Mouse (Mus musculus) forebrain, postnatal 0 days (tissue): ENCODE data around the gene Hyal3. TPM values are rescaled to one million over a fixed set of nuclear protein-coding genes. Genes with fewer than 3 reads are reported as not detected.

Experiments used
- ATAC-seq: fragments of 200-750 bp; cut with Nextera tagmentation; 2 replicates; pipeline ENCODE4 v1.8.0; 2017; ENCODE audit warnings: mild to moderate bottlenecking, moderate library complexity
- DNase-seq: peaks from one replicate; pipeline ENCODE4 v3.0.0-alpha.2; 2015
- H3K27ac ChIP-seq: fragments of 300-500 bp; sonication (generic); 2 replicates; pipeline ENCODE4 v1.5.1; 2014; ENCODE audit warnings: low read depth, mild to moderate bottlenecking, antibody characterized with exemption, low read length, moderate library complexity, mixed read lengths
- H3K27me3 ChIP-seq: fragments of 300-500 bp; sonication (generic); 2 replicates; pipeline ENCODE4 v1.6.1; 2014; ENCODE audit warnings: mild to moderate bottlenecking, low read length, mixed read lengths; ENCODE audit not compliant: insufficient read depth
- H3K36me3 ChIP-seq: fragments of 300-500 bp; sonication (generic); 2 replicates; pipeline ENCODE4 v1.6.1; 2014; ENCODE audit warnings: mild to moderate bottlenecking, moderate library complexity; ENCODE audit not compliant: insufficient read depth
- H3K4me1 ChIP-seq: fragments of 300-500 bp; sonication (generic); 2 replicates; pipeline ENCODE4 v1.6.1; 2014; ENCODE audit warnings: antibody characterized with exemption; ENCODE audit not compliant: insufficient read depth
- H3K4me2 ChIP-seq: fragments of 300-500 bp; sonication (generic); 2 replicates; pipeline ENCODE4 v1.6.1; 2014; ENCODE audit warnings: low read depth, mild to moderate bottlenecking, moderate library complexity
- H3K4me3 ChIP-seq: fragments of 300-500 bp; sonication (generic); 2 replicates; pipeline ENCODE4 v1.5.1; 2014; ENCODE audit warnings: low read depth, low read length, mixed read lengths
- H3K9ac ChIP-seq: fragments of 300-500 bp; sonication (generic); 2 replicates; pipeline ENCODE4 v1.6.1; 2014; ENCODE audit warnings: mild to moderate bottlenecking
- H3K9me3 ChIP-seq: fragments of 300-500 bp; sonication (generic); 2 replicates; pipeline ENCODE4 v1.6.1; 2016; ENCODE audit warnings: low read length
- CTCF ChIP-seq: sonication (generic); IDR thresholded peaks from 2 replicates; pipeline ENCODE4 v1.5.1; 2016; ENCODE audit warnings: antibody characterized with exemption, control low read depth, low read depth
- WGBS: fragments of 180-500 bp; shearing (Covaris S2); extraction: QIAGEN DNeasy Blood & Tissue Kit; methylation state at CpG from one replicate; pipeline ENCODE4 v1.1.7; 2014; 5-methylcytosine and 5-hydroxymethylcytosine counted together
- polyA plus RNA-seq: library from polyadenylated mRNA; unstranded; fragments of >200 nt; fragmentation: Nextera tagmentation; extraction: Ambion mirVana; gene quantifications from 2 replicates; pipeline ENCODE4 v1.2.1, GENCODE M21; 2015
- total RNA-seq: library from RNA; depleted of rRNA; stranded (reverse); fragments of >200 nt; gene quantifications from 2 replicates; pipeline ENCODE4 v1.2.3, GENCODE M21; 2014; rRNA removed

Gene Hyal3
- total and polyA plus RNA-seq, 2 experiments from 2014 or later, result 1.00 to 1.5 TPM

DNA sequence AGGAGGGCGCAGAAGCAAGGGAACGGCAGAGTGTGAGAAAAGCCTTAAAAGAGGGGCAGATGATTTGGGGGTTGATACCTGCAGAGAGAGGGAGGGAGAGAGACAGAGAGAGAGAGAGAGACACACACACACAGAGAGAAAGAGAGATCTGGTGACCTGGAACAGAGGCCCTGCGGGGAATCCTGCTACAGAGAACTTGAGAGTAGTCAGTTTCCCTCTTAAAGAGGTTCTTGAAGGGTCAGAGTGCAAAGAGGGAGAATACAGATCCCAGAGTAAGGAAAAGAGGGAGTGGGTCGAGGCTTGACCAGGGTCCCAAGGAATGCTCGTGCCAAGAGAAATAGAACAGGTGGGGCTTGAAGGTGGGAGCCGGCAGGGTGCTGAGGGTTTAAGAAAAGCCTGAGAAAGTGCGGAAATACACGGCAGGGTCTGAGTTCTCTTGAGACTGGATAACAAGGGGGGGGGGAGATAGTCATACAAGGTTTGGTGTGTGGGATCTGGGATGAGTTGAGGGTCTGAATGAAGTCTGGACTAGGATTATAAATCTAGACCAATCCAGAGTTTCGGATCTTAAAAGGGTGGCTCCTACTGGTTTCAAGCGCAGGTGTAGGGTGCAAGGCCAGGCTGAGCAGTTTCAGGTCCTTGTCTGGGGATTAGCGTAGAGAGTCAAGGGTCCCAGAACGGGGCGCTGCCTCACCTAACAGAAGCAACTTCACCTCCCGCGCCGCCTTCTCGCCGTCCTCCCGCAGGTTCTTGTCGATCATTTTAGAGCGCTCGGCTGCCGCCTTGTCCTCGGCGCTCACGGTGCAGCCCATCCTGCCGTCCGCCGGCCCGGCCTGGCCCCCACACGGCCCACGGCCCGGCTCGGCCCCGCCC is 54.0 kb downstream of the Hyal3 start:
- Histone ChIP-seq H3K4me2 (peak overlapping the region; percentile 98), H3K4me1 (peaks cover 45% of the 10 kb centered on the region), H3K36me3 (no peaks in the 10 kb centered on the region), H3K27ac (peak overlapping the region; percentile 90), H3K9me3 (no peaks in the 10 kb centered on the region), H3K9ac (peak overlapping the region; percentile 61), H3K4me3 (peak overlapping the region; percentile 85), H3K27me3 (no peaks in the 10 kb centered on the region)
- WGBS, result 1% methylated on average over 35 of the region's 35 CpGs
- TF ChIP-seq CTCF, result no peak; the same call in 1 of the 2 replicates
- DNase-seq, result no peak
- no peak for ATAC-seq

- Histone ChIP-seq H3K36me3 (no peaks in the 10 kb centered on the region), H3K27me3 (no peaks in the 10 kb centered on the region), H3K9ac (peak within 1 kb of the TSS; percentile 61), H3K4me1 (peaks cover 38% of the 10 kb centered on the region), H3K4me2 (peak within 1 kb of the TSS; percentile 98), H3K4me3 (peak within 1 kb of the TSS; percentile 85), H3K27ac (peak within 1 kb of the TSS; percentile 90), H3K9me3 (no peaks in the 10 kb centered on the region)
- no peak; the same call in 1 of the 2 replicates for TF ChIP-seq CTCF
- ATAC-seq (peak; percentile 90), DNase-seq (peak; percentile 92)
- WGBS, result 6% methylated on average over 37 of the region's 38 CpGs
These were observed 54.8 kb downstream of the Hyal3 start, which contains the start of gene Gnai2 for GRCm38 (mm10) chr9:107635279-107636028. Gene Gnai2, minus strand, starts transcription at chr9:107635367.

Other genes starting within 250 kb of the Hyal3 start
- 14.1 and 14.2 TPM in 2 replicates for gene Hemk1, start 242.5 kb upstream of the Hyal3 start, total RNA-seq
- 12.9 and 13.4 TPM in 2 replicates for gene Hemk1, start 242.5 kb upstream of the Hyal3 start, polyA plus RNA-seq
- gene 6430571L13Rik, start 240.2 kb upstream of the Hyal3 start, total RNA-seq, result 5.2 and 7.2 TPM in 2 replicates
- gene 6430571L13Rik, start 240.2 kb upstream of the Hyal3 start, polyA plus RNA-seq, result 3.7 and 6.0 TPM in 2 replicates
- gene Cacna2d2, start 181.2 kb upstream of the Hyal3 start, total RNA-seq, result 29.7 and 49.5 TPM in 2 replicates
- gene Cacna2d2, start 181.2 kb upstream of the Hyal3 start, polyA plus RNA-seq, result 3.0 and 5.0 TPM in 2 replicates
- gene Tmem115, start 46.9 kb upstream of the Hyal3 start, total RNA-seq, result 44.3 and 51.4 TPM in 2 replicates
- 49.7 and 50.4 TPM in 2 replicates for gene Tmem115, start 46.9 kb upstream of the Hyal3 start, polyA plus RNA-seq
- gene Cyb561d2, start 38.6 kb upstream of the Hyal3 start, total RNA-seq, result 36.0 and 42.7 TPM in 2 replicates
- 47.0 and 48.3 TPM in 2 replicates for gene Cyb561d2, start 38.6 kb upstream of the Hyal3 start, polyA plus RNA-seq
- gene Nprl2, start 38.6 kb upstream of the Hyal3 start, total RNA-seq, result 59.9 and 73.3 TPM in 2 replicates
- gene Nprl2, start 38.6 kb upstream of the Hyal3 start, polyA plus RNA-seq, result 65.9 and 70.4 TPM in 2 replicates
- 6.4 and 11.6 TPM in 2 replicates for gene Zmynd10, start 33.5 kb upstream of the Hyal3 start, total RNA-seq
- 5.9 and 7.0 TPM in 2 replicates for gene Zmynd10, start 33.5 kb upstream of the Hyal3 start, polyA plus RNA-seq
- 21.7 and 25.2 TPM in 2 replicates for gene Rassf1, start 29.3 kb upstream of the Hyal3 start, total RNA-seq
- gene Rassf1, start 29.3 kb upstream of the Hyal3 start, polyA plus RNA-seq, result 26.6 and 33.3 TPM in 2 replicates
- gene Tusc2, start 17.6 kb upstream of the Hyal3 start, total RNA-seq, result 109 and 118 TPM in 2 replicates
- 128 and 129 TPM in 2 replicates for gene Tusc2, start 17.6 kb upstream of the Hyal3 start, polyA plus RNA-seq
- 48.5 and 51.5 TPM in 2 replicates for gene Hyal2, start 12.9 kb upstream of the Hyal3 start, total RNA-seq
- gene Hyal2, start 12.9 kb upstream of the Hyal3 start, polyA plus RNA-seq, result 42.2 and 43.1 TPM in 2 replicates
- 3.5 and 3.9 TPM in 2 replicates for gene Hyal1, start 3.9 kb upstream of the Hyal3 start, total RNA-seq
- 1.9 and 2.0 TPM in 2 replicates for gene Hyal1, start 3.9 kb upstream of the Hyal3 start, polyA plus RNA-seq
- 15.8 and 27.0 TPM in 2 replicates for gene Naa80, start 1.9 kb upstream of the Hyal3 start, total RNA-seq
- gene Naa80, start 1.9 kb upstream of the Hyal3 start, polyA plus RNA-seq, result 18.8 and 21.3 TPM in 2 replicates
- gene Ifrd2, start 6.8 kb downstream of the Hyal3 start, total RNA-seq, result 11.7 and 13.8 TPM in 2 replicates
- gene Ifrd2, start 6.8 kb downstream of the Hyal3 start, polyA plus RNA-seq, result 6.2 and 7.4 TPM in 2 replicates
- 6.5 and 6.6 TPM in 2 replicates for gene Sema3b, start 28.4 kb downstream of the Hyal3 start, total RNA-seq
- 3.9 and 4.4 TPM in 2 replicates for gene Sema3b, start 28.4 kb downstream of the Hyal3 start, polyA plus RNA-seq
- gene Gnai2, start 54.5 kb downstream of the Hyal3 start, total RNA-seq, result 200 and 223 TPM in 2 replicates
- 267 and 287 TPM in 2 replicates for gene Gnai2, start 54.5 kb downstream of the Hyal3 start, polyA plus RNA-seq
- gene Slc38a3, start 88.7 kb downstream of the Hyal3 start, total RNA-seq, result 43.5 and 60.9 TPM in 2 replicates
- 38.7 and 39.8 TPM in 2 replicates for gene Slc38a3, start 88.7 kb downstream of the Hyal3 start, polyA plus RNA-seq
- 0.24 TPM in 1 of 2 replicates, not detected in the other for gene Gnat1, start 98.9 kb downstream of the Hyal3 start, total RNA-seq
- gene Gnat1, start 98.9 kb downstream of the Hyal3 start, polyA plus RNA-seq, result 0.73 and 1.8 TPM in 2 replicates
- 56.6 and 61.4 TPM in 2 replicates for gene Sema3f, start 129.7 kb downstream of the Hyal3 start, total RNA-seq
- gene Sema3f, start 129.7 kb downstream of the Hyal3 start, polyA plus RNA-seq, result 7.1 and 7.8 TPM in 2 replicates
- 173 and 208 TPM in 2 replicates for gene Rbm5, start 190.2 kb downstream of the Hyal3 start, total RNA-seq
- 111 and 152 TPM in 2 replicates for gene Rbm5, start 190.2 kb downstream of the Hyal3 start, polyA plus RNA-seq